Mouse (Mus musculus) small intestine, adult 2 months (tissue): ENCODE measurements around the gene Kif28. TPM values are rescaled to one million over a fixed set of nuclear protein-coding genes. Genes with fewer than 3 reads are reported as not detected.
"Not testable (repeated sequence)": the region's sequence is repeated elsewhere in the genome, so short reads cannot be mapped to it uniquely, and the experiment has no call there.

ENCODE experiments used
- H3K27ac ChIP-seq: fragments of 200-500 bp; 2 replicates; pipeline ENCODE4 v1.5.1; 2012; ENCODE audit warnings: low read depth, low read length, control low read depth, inconsistent platforms; ENCODE audit not compliant: insufficient read depth
- H3K27me3 ChIP-seq: fragments of 200-500 bp; 2 replicates; pipeline ENCODE4 v1.6.1; 2012; ENCODE audit warnings: mild to moderate bottlenecking, moderate library complexity, low read length, inconsistent platforms; ENCODE audit not compliant: control insufficient read depth, insufficient read depth
- H3K36me3 ChIP-seq: fragments of 200-500 bp; 2 replicates; pipeline ENCODE4 v1.6.1; 2012; ENCODE audit warnings: mild to moderate bottlenecking, low read length, control low read depth, inconsistent platforms; ENCODE audit not compliant: control insufficient read depth, insufficient read depth
- H3K4me1 ChIP-seq: fragments of 200-500 bp; 2 replicates; pipeline ENCODE4 v1.6.1; 2012; ENCODE audit warnings: low read length, inconsistent platforms, mixed read lengths; ENCODE audit not compliant: control insufficient read depth, insufficient read depth, insufficient read length
- H3K4me3 ChIP-seq: fragments of 200-500 bp; 2 replicates; pipeline ENCODE4 v1.5.1; 2012; ENCODE audit warnings: low read depth, mild to moderate bottlenecking, control low read depth, inconsistent platforms, low read length, moderate library complexity
- CTCF ChIP-seq: fragments of 200-500 bp; IDR thresholded peaks from 2 replicates; pipeline ENCODE4 v1.5.1; 2012; ENCODE audit warnings: low read depth, mild to moderate bottlenecking, control low read depth, inconsistent platforms, low read length, moderate library complexity, mixed read lengths; ENCODE audit not compliant: insufficient replicate concordance, insufficient read length; ENCODE audit errors: extremely low read depth
- POLR2A ChIP-seq: fragments of 200-500 bp; IDR thresholded peaks from 2 replicates; pipeline ENCODE4 v1.6.1; 2012; ENCODE audit warnings: low read depth, mild to moderate bottlenecking, control low read depth, inconsistent platforms, low read length, moderate library complexity
- WGBS: fragments of 180-500 bp; shearing (Covaris S2); methylation state at CpG from one replicate; pipeline ENCODE4 v1.1.7; 2018; 5-methylcytosine and 5-hydroxymethylcytosine counted together
- polyA plus RNA-seq: library from polyadenylated mRNA; depleted of rRNA; stranded (reverse); fragments of >200 nt; gene quantifications from 2 replicates; pipeline ENCODE4 v1.2.3, GENCODE M21; 2012

The Kif28 gene
- polyA plus RNA-seq, 1 experiment: not detected

- H3K4me3 ChIP-seq: peak overlapping the region; percentile 80
- H3K27ac ChIP-seq: no peak overlapping the region
- WGBS: 40% methylated on average over 7 of the region's 7 CpGs
- H3K36me3 ChIP-seq: no peaks in the 10 kb centered on the region; the same call in 1 of the 2 replicates
- H3K27me3 ChIP-seq: no peaks in the 10 kb centered on the region
- H3K4me1 ChIP-seq: peaks cover 6% of the 10 kb centered on the region; the same call in 1 of the 2 replicates
- TF ChIP-seq CTCF (no peak), POLR2A (no peak)
Measured at GRCm38 (mm10) chr1:179667450-179667849, 77.6 kb downstream of the Kif28 start.

- Histone ChIP-seq H3K27ac (no peak overlapping the region), H3K36me3 (no peaks in the 10 kb centered on the region), H3K27me3 (no peaks in the 10 kb centered on the region), H3K4me1 (peaks cover 6% of the 10 kb centered on the region; the same call in 1 of the 2 replicates), H3K4me3 (no peak overlapping the region)
- 86% methylated on average over 2 of the region's 2 CpGs for WGBS
- TF ChIP-seq POLR2A (no peak), CTCF (no peak)
Measured at GRCm38 (mm10) chr1:179666971-179667370, 78.1 kb downstream of the Kif28 start.

GRCm38 (mm10) chr1:179664309-179664930, 80.7 kb downstream of the Kif28 start:
- Histone ChIP-seq H3K27ac (peak overlapping the region; percentile 91), H3K27me3 (no peaks in the 10 kb centered on the region), H3K4me3 (no peak overlapping the region), H3K36me3 (no peaks in the 10 kb centered on the region), H3K4me1 (peaks cover 6% of the 10 kb centered on the region; the same call in 1 of the 2 replicates)
- 53% methylated on average over 4 of the region's 4 CpGs for WGBS
- TF ChIP-seq CTCF: no peak
- no peak for TF ChIP-seq POLR2A

- Histone ChIP-seq H3K36me3 (no peaks in the 10 kb centered on the region), H3K4me1 (peaks cover 6% of the 10 kb centered on the region; the same call in 1 of the 2 replicates), H3K27ac (no peak overlapping the region), H3K4me3 (no peak overlapping the region), H3K27me3 (no peaks in the 10 kb centered on the region)
- 89% methylated on average over 5 of the region's 5 CpGs for WGBS
- no peak for TF ChIP-seq POLR2A
- no peak for TF ChIP-seq CTCF
Measured at GRCm38 (mm10) chr1:179663065-179663464, 82.0 kb downstream of the Kif28 start.

- H3K4me3 ChIP-seq: no peak overlapping the region
- TF ChIP-seq CTCF (no peak), POLR2A (no peak)
- WGBS: 75% methylated on average over 5 of the region's 5 CpGs
- H3K4me1 ChIP-seq: peaks cover 13% of the 10 kb centered on the region; the same call in 1 of the 2 replicates
- H3K27ac ChIP-seq: peak overlapping the region; percentile 79
- H3K36me3 ChIP-seq: no peaks in the 10 kb centered on the region
- no peaks in the 10 kb centered on the region for H3K27me3 ChIP-seq
Measured at GRCm38 (mm10) chr1:179651224-179651623, 93.8 kb downstream of the Kif28 start.

- H3K4me1 ChIP-seq: peaks cover 14% of the 10 kb centered on the region; the same call in 1 of the 2 replicates
- 74% methylated on average over 4 of the region's 4 CpGs for WGBS
- H3K4me3 ChIP-seq: no peak overlapping the region
- no peak for TF ChIP-seq POLR2A
- TF ChIP-seq CTCF: no peak
- no peaks in the 10 kb centered on the region for H3K36me3 ChIP-seq
- H3K27me3 ChIP-seq: no peaks in the 10 kb centered on the region
- H3K27ac ChIP-seq: no peak overlapping the region
Measured at GRCm38 (mm10) chr1:179650284-179650683, 94.8 kb downstream of the Kif28 start.

- no peaks in the 10 kb centered on the region for H3K36me3 ChIP-seq
- H3K27ac ChIP-seq: no peak overlapping the region
- H3K4me1 ChIP-seq: peaks cover 14% of the 10 kb centered on the region; the same call in 1 of the 2 replicates
- H3K27me3 ChIP-seq: no peaks in the 10 kb centered on the region
- H3K4me3 ChIP-seq: no peak overlapping the region
- no peak for TF ChIP-seq CTCF
- no peak for TF ChIP-seq POLR2A
- 65% methylated on average over 3 of the region's 3 CpGs for WGBS
Measured at GRCm38 (mm10) chr1:179649324-179649723, 95.7 kb downstream of the Kif28 start.

- 67% methylated on average over 4 of the region's 5 CpGs for WGBS
- H3K4me3 ChIP-seq, H3K36me3 ChIP-seq, H3K27me3 ChIP-seq, H3K27ac ChIP-seq: not testable (repeated sequence)
- peaks cover 14% of the 10 kb centered on the region; the same call in 1 of the 2 replicates for H3K4me1 ChIP-seq
Measured at GRCm38 (mm10) chr1:179648678-179649077, 96.4 kb downstream of the Kif28 start.
